Mouse (Mus musculus): ENCODE results near the gene Dnah6. TPM values are rescaled to one million over a fixed set of nuclear protein-coding genes. Genes with fewer than 3 reads are reported as not detected.

The Dnah6 gene
- polyA plus RNA-seq, 1 experiment from 2014 or later = 0.05 TPM

DNA sequence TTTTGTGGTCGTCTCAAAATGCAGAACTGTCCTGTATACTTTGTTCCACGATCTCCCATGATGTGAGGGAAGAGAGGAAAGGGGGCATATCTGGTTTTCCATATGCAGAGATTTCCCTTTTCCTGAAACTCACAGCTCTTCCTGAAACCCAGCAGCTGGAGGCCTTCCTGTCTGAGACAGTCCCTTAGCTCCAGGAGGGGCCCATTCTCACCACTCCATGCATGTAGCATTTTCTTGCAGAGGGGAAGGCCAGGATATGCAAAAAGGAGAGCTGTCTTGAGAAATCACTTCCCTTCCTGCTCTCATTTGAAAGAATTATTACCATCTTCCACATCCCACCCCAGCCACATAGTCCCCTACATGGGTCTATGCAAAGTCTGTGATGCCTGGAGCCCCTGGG is 183.2 kb downstream of the Dnah6 start:
- no peak for DNase-seq (ENCODE audit: low spot score)

DNA sequence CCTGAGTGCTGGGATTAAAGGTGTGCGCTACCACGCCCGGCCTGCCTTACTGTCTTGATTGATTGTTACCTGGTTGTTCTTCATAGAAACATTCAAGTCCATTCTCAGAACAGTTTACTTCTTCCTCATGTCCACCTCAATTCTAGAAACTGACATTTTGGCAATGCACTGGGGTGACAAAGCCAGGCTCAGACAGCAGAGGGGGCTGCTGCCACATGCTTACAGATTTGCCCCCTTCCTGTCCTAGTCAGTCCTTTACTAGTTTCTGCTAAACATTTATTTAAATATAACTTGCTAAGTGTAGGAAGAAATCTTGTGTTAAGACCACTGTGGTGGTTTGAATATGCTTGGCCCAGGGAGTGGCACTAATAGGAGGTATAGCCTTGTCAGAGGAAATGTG is 192.6 kb downstream of the Dnah6 start:
- no peak for DNase-seq (ENCODE audit: low spot score)

DNA sequence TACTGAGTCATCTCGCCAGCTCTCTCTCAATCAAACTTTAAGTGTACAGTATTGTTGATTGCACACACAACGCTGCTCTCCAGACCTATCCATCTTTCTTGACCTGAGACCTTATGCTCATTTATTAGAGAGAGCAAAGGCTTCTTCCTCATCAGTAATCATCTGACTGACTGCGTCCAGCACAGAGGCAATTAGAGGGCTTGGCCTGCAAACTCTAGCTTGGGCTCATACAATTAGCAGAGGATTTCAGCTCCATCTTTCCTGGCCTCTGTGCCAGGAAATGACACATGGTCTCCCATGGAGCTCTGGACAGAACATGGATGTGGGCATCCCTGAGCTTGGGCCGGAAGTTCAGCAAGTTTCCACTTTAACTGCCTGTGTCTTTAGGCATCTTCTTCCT is 193.6 kb downstream of the Dnah6 start:
- DNase-seq (ENCODE audit: low spot score) = no peak

DNA sequence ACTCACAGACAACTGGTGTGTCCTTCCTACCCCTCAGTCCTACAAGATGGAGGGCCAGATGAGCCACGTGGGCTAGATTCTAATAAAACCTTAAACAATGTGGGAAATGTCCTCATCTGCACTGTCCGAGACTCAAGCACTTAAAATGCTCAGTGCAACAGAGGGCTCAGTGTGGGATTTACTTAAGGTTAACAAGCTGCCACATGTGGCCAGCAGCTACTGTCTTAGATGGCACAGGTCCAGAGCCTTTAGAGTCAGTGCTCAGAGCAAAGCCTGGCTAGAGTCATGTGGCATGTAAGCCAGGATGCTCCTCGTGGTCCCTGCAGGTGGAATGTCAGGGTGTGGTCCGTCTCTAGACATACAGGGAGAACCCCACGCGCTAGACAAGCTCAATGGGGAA is 194.6 kb downstream of the Dnah6 start:
- no peak for DNase-seq (ENCODE audit: low spot score)

DNA sequence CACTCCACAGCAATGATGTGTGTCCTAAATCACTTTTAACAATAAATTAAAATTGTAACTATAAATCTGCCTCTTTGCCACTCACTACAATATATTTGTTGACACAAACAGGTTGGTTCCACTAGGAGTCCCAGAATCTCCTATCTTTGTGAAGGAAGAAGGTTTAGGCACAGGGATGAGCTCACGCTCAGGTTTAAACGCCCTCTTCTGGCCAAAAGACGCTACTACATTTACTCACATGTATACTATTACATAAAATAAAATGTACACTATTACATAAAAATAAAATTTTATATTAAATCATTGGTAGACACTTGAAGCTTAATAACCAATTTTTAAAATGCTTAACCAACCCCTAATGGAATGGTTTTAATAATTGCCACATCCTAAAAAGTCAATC is 201.4 kb downstream of the Dnah6 start:
- peak; percentile 42 for DNase-seq (ENCODE audit: low spot score)

DNA sequence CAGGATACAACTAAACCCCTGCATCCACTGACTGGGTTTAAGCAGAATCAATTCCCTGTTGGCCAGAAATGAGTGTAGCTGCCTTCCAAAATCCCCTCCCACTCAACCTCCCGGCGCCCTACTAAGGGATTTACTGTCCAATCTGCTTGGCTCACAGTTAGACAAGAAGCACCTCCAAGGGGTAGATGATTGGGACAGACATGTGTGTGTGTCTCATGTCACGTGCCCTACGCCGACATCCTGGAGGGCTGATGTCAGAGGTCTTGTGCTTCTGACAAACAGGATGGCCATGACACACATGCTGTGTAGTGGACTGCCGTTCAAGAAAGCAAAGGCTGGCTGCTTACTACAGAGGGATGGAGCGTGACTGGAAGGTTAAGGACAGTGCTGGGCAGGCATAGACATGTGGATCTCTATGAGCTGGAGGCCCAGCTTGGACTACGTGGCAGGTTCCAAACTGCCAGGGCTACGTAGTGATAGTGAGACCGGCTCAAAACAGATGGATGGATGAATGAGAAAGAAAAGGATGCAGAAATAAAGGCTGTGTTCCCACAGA is 202.6 kb downstream of the Dnah6 start:
- no peak for DNase-seq (ENCODE audit: low spot score)

DNA sequence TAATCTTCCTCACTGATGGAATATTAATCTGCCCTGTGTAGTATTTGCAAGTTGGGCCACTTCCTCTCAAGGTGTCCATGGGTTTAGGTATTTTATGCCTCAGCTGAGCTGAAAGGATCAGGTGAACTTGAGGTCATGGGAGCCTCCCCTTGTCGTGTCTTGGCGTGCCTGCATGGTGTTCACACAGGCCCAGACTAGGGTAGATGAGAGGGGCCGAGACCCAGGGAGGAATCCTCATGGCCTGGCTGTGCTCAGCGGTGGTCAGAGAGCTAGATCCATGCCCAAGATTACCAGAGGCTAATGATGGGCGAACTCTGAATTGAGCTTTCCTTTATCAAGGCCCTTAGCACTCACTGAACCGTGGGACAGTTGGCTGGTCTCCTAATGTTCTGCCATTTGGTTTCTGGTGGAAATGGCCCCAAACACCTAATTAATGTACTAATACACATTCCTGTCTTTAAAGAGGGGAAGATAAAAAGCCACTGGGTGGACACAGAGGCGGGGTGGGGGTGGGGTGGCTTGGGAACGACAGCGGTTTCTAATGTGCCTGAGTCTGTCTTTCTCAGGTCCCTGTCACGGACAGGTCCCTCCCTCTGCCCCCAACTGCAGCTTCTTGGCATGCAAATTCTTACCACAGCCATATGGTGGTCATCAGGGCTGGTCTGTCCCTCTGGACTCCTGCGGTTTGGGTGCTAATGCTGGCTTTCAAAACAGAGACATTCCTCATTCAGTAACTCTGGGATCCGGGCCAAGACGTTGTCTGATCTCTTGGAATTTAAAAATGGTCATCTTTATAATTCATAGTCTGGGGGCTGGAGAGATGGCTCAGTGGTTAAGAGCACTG is 206.9 kb downstream of the Dnah6 start:
- DNase-seq (ENCODE audit: low spot score) = no peak

DNA sequence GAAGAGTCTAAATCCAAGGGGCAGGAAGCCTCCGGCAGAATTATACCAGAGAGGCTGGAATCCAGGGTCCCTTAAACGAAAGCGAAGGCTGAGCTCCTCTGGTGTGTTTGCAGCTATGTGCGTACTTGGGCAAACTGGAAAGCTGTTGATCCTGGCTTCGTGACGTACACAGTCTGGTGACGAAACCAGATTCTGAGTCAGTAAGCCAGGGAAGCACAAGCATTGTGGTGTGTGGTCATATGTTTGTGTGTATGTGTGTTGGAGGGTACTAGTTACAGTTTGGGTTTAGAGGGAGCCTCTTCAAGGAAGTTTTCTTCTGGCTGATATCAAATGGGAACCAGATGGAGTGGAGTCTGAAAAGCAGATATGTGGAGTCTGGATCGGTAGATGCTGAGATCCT is 208.5 kb downstream of the Dnah6 start:
- DNase-seq (ENCODE audit: low spot score) = no peak

DNA sequence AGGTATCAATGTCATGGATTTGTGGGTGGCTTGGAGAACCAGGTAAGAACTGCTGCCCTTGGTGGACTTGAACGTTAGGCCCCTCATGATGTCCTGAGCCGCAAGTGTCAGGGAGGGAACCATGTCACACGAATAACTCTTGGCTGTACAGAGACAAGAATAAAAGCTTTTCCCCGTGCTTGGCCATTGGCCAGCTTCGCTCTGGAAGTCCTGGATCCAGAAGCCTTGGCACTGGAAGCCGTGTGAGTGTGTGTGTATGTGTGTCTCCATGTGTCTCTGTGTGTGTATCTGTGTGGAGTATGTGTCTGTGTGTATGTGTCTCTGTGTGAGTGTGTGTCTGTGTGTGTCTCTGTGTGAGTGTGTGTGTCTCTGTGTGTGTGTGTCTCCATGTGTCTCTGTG is 209.6 kb downstream of the Dnah6 start:
- no peak for DNase-seq (ENCODE audit: low spot score)

DNA sequence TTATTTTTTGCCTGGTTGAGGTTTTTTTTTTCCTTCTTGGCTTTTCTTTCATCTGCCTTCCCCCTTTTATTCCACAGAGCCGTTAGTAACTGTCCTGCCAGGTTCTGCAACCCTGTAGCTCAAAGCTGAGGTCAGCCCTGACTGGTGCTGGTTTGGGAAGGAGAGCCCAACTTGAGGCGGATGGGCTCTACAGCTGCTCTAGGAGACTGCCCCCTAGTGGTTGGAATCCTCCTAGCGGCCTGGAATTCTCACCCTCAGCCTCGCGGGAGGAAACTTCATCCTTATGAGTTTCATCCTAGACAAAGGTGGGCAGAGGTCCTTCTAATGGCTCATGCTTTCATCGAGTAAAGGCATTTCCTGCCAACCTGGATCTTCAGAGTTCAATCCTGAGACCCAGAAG is 211.4 kb downstream of the Dnah6 start:
- peak; percentile 69 for DNase-seq (ENCODE audit: low spot score)

DNA sequence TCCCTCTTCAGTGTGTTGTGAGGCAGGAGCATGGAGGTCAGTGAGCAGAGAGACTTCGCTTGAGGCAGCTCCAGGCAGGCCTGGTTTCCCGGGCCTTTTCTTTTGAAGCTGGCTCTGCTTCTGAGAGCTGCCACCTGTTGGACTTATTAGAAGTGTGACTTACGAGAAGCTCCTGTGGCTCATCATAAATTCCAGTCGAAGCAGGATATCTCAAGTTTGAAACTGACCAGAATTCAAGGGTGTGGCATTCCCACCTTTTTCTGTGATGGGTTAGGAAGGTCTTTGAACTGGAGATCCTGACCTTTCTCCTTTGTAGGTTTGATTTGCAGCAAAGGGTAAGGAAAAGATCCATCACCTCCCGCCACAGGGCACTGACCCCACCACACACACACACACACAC is 217.8 kb downstream of the Dnah6 start:
- DNase-seq (ENCODE audit: low spot score) = no peak

DNA sequence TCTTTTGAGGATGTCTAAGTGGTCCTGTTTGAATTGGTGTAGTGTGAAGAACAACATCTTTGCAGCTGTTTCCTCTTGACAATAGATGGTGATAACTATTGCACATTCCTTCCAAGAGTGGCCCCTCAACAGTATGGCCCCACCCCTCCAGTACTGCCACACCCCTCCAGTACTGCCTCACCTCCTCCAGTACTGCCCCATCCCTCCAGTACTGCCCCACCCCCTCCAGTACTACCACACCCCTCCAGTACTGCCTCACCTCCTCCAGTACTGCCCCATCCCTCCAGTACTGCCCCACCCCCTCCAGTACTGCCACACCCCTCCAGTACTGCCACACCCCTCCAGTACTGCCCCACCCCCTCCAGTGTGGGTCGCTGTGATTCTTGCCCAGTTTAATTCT is 219.1 kb downstream of the Dnah6 start:
- DNase-seq (ENCODE audit: low spot score) = no peak

DNA sequence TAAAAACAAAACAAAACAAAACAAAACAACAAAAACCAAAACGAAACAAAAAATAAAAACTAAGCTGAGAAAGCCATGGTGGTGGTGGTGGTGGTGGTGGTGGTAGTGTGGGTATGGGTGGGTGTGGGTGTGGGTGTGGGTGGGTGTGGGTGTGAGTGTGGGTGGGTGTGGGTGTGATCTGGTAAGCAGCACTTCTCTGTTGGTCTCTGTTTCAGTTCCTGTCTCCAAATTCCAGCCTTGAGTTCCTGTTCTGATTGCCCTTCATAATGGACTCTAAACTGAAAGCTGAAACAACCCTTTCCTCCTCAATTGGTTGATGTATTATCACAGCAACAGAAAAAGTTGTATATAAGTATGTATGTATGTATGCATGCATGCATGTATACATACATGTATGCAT is 222.6 kb downstream of the Dnah6 start:
- no peak for DNase-seq (ENCODE audit: low spot score)

DNA sequence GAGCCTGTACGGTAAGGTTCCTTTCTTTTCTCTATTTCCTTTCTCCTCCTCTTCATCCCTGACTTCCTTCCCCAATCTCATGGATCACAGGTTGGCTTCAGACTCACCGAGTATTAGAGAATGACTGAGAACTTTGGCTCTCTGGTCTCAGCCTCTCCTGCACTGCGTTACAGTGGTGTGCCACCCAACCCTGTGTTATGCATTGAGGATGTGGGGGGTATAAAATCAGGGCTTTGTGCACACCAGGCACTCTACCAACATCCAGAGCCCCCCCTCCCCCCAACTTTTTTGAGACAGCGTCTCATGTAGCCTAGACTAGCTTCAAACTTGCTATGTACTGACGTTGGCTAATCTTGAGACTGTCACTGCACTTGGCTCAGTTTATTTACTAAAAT is 227.8 kb downstream of the Dnah6 start:
- DNase-seq (ENCODE audit: low spot score) = peak; percentile 60

DNA sequence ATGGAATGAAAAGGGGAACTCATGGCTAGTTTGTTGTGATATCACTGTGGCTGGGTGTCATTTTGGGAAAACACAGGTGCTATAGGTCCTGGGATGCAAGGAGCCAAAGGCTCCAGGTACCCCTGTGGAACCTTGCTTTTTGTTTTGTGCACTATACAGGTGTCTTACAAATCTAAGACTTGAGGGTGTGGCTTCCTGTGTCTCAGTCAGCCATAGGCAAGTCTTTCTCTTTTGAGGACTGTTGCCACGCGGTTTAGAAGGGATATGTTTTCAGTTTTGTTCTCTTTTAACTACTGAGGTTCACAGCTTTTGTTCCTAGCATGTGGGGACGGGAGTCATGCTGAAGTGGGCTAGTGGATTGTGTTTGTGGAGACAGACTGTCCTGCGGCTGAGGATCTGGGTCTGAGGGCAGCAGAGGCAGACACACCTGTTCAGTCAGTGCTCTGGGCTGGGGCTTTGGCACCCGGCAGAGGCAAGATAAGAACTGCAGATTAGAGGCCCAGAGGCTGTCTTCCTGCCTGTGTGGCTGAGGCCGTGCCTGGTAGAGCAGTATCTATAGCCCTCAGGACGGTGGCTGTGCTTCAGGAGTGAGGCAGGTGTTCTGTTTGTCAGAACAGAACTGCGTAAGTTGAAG is 228.3 kb downstream of the Dnah6 start:
- peak; percentile 86 for DNase-seq (ENCODE audit: low spot score)

DNA sequence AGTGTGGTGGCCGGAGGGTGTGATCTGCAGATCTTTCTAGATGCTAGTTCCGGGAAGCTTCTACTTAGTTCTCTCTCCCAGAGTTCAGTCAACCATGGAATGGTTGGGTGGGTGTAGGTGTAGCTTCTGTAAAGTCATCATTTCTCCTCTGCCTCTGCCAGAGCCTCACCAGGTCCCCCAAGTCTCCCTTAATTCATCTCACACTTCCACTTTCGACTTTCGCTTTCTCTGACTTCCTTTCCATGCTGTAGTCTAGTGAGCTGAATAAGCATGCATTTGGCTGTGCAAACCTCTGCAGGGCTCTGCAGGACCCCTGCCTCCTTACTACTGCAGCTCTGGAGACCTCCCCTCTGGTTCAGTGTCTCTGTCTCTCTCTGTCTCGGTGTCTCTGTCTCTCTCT is 231.2 kb downstream of the Dnah6 start:
- no peak for DNase-seq (ENCODE audit: low spot score)

DNA sequence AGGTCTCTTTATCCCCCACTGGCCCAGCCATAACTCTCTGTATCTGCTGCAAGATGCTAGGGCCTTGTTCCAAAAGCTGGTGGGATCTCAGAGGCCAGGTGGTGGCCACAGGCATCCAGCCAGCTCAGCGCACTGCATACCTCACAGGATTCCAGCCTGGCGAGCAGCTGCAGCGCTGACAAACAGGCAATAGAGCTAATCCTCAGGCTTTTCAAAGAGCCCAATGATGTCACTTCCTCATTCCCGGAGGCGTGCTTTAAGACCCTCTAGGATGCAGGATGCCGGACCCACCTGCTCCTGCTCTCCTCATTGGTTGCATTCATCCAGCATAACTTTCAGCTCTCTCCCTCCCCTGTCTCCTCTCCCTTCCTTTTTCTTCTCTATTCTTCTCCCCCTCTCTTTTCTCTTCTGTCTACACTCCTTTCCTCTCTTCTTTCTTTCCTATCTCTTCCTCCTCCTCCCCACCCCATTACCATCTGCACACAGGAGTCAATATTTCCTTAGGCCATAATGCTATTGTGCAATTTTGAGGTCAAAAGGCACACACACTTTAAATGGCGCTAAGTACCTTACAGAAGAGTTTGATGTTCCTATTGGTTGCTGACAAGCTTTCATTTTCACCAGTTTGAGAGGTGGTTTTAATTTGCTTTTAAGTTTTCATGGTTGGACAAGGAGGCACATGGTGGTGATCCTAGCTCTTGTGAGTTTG is 232.3 kb downstream of the Dnah6 start:
- DNase-seq (ENCODE audit: low spot score) = no peak

DNA sequence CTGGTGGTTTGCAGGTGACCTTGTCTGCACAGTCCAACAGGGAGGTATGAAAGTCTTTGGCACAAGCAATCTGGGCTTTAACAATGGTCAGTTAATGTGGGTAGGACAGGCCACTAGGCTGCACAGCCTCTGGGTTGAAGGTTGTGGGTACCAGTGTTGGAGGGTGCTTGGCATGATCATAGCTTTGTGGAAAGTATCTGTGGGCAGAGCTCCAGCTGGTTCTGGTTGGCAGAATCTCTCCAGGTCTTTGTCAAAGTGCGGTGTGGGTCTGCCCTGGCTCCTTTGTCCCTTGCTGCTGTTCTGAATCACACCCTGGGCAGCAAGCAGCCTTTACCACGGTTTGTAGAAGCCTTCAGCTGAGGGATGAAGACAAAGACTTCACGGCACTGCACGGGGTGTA is 238.9 kb downstream of the Dnah6 start:
- DNase-seq (ENCODE audit: low spot score) = no peak

DNA sequence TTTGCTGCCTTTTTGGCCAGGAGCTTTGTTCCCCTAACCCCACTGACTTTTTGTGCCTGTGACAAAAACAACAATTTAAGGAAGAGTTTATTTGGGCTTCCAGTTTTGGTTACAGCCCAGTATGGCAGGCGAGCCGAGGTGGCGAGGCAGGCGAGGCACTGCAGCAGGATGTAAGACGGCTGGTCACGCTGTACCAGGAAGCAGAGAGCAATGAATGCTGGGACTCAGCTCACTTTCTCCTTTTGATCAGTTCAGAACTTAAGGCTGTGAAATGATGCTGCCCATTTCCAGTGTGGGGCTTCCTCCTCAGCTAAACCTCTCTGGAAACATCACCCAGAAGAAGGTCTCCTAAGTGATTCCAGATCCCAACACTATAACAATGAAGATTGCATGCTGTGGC is 239.6 kb downstream of the Dnah6 start:
- peak; percentile 44 for DNase-seq (ENCODE audit: low spot score)

DNA sequence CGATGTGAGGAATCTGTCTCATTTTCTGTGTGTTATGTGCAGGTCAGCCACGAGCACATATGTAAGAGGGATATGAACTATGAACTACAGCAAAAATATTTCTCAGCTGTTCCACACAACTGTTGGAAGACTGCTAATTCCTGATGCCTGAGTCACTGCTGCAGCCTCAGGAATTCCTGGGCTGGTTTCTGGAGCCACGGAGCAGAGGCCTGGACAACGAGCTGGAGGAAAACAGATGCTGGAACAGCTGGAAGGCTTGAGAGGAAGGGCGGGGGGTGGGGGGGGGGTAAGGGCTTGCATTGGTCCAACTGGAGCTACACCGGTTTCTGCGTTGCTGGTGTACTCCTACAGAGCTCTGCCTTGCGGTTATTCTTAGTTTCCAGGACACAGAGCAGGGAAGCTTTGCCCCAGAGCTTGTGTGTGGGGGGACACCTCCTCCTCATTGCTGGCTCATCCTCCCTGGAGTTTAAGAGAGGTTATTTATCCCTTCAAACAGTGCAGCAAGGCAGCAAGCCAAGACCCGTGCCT is 240.3 kb downstream of the Dnah6 start:
- no peak for DNase-seq (ENCODE audit: low spot score)

DNA sequence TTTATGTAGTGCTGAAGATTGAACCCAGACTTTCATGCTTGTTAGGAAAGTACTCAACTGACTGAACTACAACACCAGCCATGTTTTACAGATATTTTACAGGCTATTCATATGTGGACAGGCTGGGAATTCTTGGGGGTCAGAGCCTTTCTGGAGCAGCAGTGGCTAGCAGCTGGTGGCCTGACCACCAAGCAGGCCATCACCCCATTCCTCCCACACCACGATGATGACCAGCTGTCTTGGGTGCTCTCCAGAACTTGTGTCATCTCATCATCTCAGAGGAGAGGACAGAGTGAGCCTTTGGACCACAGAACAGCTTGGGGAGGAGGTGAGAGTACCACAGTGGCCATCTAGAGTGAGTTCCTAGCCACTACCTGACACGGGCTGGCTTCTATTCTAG is 244.6 kb downstream of the Dnah6 start:
- no peak for DNase-seq (ENCODE audit: low spot score)

DNA sequence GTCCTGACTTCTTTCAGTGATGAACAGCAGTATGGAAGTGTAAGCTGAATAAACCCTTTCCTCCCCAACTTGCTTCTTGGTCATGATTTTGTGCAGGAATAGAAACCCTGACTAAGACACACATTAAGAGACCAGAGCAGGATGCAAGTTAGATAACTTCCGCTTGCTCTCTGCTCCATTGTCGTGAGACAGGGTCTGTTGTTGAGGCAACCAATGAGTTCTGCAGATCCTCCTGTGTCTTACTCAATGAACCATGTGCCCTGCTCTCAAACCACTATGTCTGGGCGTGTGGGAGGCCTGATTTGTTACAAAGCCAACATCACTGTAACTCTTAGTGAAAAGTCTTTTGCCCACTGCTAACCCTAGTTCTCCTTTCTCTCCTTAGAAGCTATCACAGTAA is 250.4 kb downstream of the Dnah6 start:
- no peak for DNase-seq (ENCODE audit: low spot score)

Measured in thymus, postnatal 0 days (tissue).